Mouse (Mus musculus) brain, embryonic 14.5 days (tissue): ENCODE measurements at regions not wholly inside any gene's neighbourhood (a gene's known extent, or its start where the extent isn't known, plus 50 kb on each side); places are given as distances from the start of the nearest gene placed in this dataset.

Source experiments
- CTCF ChIP-seq: fragments of 200-500 bp; IDR thresholded peaks from 2 replicates; pipeline ENCODE4 v1.5.1; 2012; ENCODE audit warnings: inconsistent platforms, mild to moderate bottlenecking, moderate library complexity, borderline replicate concordance; ENCODE audit not compliant: insufficient read depth, insufficient read length; ENCODE audit errors: extremely low read depth
- POLR2A ChIP-seq: fragments of 200-500 bp; IDR thresholded peaks from 2 replicates; pipeline ENCODE4 v1.6.1; 2012; ENCODE audit warnings: mild to moderate bottlenecking, inconsistent platforms, borderline replicate concordance; ENCODE audit not compliant: poor library complexity, insufficient read depth, insufficient read length, severe bottlenecking; ENCODE audit errors: extremely low read depth

- TF ChIP-seq CTCF (no peak), POLR2A (no peak)
These were observed 148.1 kb upstream of the Olig3 start for GRCm38 (mm10) chr10:19208101-19208722.
